ENCODE assay signal across 15 mouse cellular contexts in the genomic region with DNA sequence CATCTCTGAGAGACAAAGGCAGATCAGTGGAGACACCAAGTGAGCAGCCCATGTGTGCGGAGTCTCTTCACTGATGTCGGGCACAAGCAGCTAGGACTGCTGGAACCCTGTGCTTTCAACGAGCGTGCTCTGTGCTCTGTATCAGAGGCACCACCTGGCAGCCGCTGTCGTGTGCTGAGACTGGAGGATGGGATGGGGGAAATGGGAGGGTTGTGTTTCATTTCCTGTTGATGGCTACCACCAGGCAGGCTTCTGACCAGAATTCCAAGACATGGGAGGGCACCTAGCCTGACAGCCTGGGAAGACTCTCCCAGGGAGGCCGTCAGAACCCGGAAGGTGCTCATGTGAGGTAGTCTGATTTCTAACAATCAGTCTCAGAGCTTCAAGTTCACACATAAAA.
A peak's percentile ranks its signal among the peaks of the same experiment; 100 is the strongest.
DNase-seq lines count a peak whose midpoint lies in the region; ATAC-seq lines count a peak whose summit lies in the region.
"Had no signal": no experiment of that assay in that cellular context is flagged by ENCODE, and none has a peak within 500 bp of the region (broad histone marks: within the 10 kb centered on the region; RNA-seq: fewer than 3 reads in every experiment).

No protein-coding gene starts in this region.

- H3K36me3 ChIP-seq in forebrain, embryonic 11.5 days (ENCODE audit: control insufficient read depth, insufficient read depth, low read length) = no peaks in the 10 kb centered on the region
- no peaks in the 10 kb centered on the region for H3K36me3 ChIP-seq in forebrain, embryonic 14.5 days (ENCODE audit: control insufficient read depth, insufficient read depth, low read length)
- no peaks in the 10 kb centered on the region for H3K36me3 ChIP-seq in hindbrain, embryonic 12.5 days
- H3K36me3 ChIP-seq: midbrain, embryonic 15.5 days had no signal

- no peak overlapping the region for H3K27ac ChIP-seq in forebrain, embryonic 11.5 days (ENCODE audit: low read depth, low read length)
- no peak overlapping the region for H3K27ac ChIP-seq in forebrain, embryonic 14.5 days (ENCODE audit: low read depth, low read length)
- H3K27ac ChIP-seq in hindbrain, embryonic 12.5 days = no peak overlapping the region
- H3K27ac ChIP-seq: left cerebral cortex, adult 2 months; midbrain, embryonic 15.5 days had no signal

- no peak overlapping the region for H3K4me3 ChIP-seq in forebrain, embryonic 11.5 days (ENCODE audit: low read depth, low read length)
- no peak overlapping the region for H3K4me3 ChIP-seq in forebrain, embryonic 14.5 days (ENCODE audit: low read depth, low read length)
- H3K4me3 ChIP-seq in hindbrain, embryonic 12.5 days = no peak overlapping the region
- H3K4me3 ChIP-seq: erythroblast, embryonic 14.5 days; left cerebral cortex, adult 2 months; midbrain, embryonic 15.5 days had no signal

- no peaks in the 10 kb centered on the region for H3K27me3 ChIP-seq in forebrain, embryonic 11.5 days (ENCODE audit: control insufficient read depth, insufficient read depth, low read length)
- no peaks in the 10 kb centered on the region for H3K27me3 ChIP-seq in forebrain, embryonic 14.5 days (replicated peaks; ENCODE audit: control insufficient read depth, insufficient read depth, low read length)
- no peaks in the 10 kb centered on the region for H3K27me3 ChIP-seq in hindbrain, embryonic 12.5 days
- H3K27me3 ChIP-seq: midbrain, embryonic 15.5 days; Patski had no signal

- WGBS in forebrain, embryonic 11.5 days = 58% methylated on average over 8 of the region's 8 CpGs
- 61% methylated on average over 8 of the region's 8 CpGs for WGBS in forebrain, embryonic 14.5 days
- 59% methylated on average over 8 of the region's 8 CpGs for WGBS in hindbrain, embryonic 12.5 days

- DNase-seq in forebrain, embryonic 11.5 days (ENCODE audit: low spot score) = peak; percentile 47
- DNase-seq in forebrain, embryonic 14.5 days (ENCODE audit: low spot score) = no peak
- DNase-seq in kidney, adult 8-10 months = peak; percentile 12 to 29
- DNase-seq in kidney, adult 18-20 months = no peak
- DNase-seq in kidney, postnatal 14 days = peak; percentile 41
- DNase-seq in lung, postnatal 25 days (ENCODE audit: low spot score) = peak; percentile 44
- DNase-seq in left cerebral cortex, adult 11 months (ENCODE audit: low spot score) = no peak
- DNase-seq: cerebellum, adult 2 months; embryo, embryonic 11 days had no signal

- no peaks in the 10 kb centered on the region for H3K9me3 ChIP-seq in forebrain, embryonic 11.5 days (ENCODE audit: control insufficient read depth, low read length)
- no peaks in the 10 kb centered on the region for H3K9me3 ChIP-seq in forebrain, embryonic 14.5 days (replicated peaks; ENCODE audit: control insufficient read depth, low read length)
- H3K9me3 ChIP-seq in hindbrain, embryonic 12.5 days (replicated peaks) = no peaks in the 10 kb centered on the region
- H3K9me3 ChIP-seq: midbrain, embryonic 15.5 days had no signal

- no peak for ATAC-seq in forebrain, embryonic 11.5 days (replicated peaks; ENCODE audit: low FRiP score)
- no peak for ATAC-seq in forebrain, embryonic 14.5 days
- no peak for ATAC-seq in hindbrain, embryonic 12.5 days (ENCODE audit: low FRiP score)
- ATAC-seq: hindbrain, embryonic 16.5 days; midbrain, embryonic 15.5 days; Patski had no signal

- no peaks in the 10 kb centered on the region for H3K4me1 ChIP-seq in forebrain, embryonic 11.5 days (replicated peaks; ENCODE audit: control insufficient read depth, insufficient read depth, low read length)
- H3K4me1 ChIP-seq in forebrain, embryonic 14.5 days (ENCODE audit: control insufficient read depth, insufficient read depth, low read length) = no peaks in the 10 kb centered on the region
- H3K4me1 ChIP-seq in hindbrain, embryonic 12.5 days = 0 out of 2 replicates have a peak, but pooled peaks cover 3% of the 10 kb centered on the region

- no peak overlapping the region for H3K4me2 ChIP-seq in forebrain, embryonic 11.5 days (ENCODE audit: low read depth, low read length, severe bottlenecking)
- H3K4me2 ChIP-seq in forebrain, embryonic 14.5 days (ENCODE audit: low read length) = no peak overlapping the region
- H3K4me2 ChIP-seq in hindbrain, embryonic 12.5 days (replicated peaks) = no peak overlapping the region
- H3K4me2 ChIP-seq: midbrain, embryonic 15.5 days had no signal

- H3K9ac ChIP-seq in forebrain, embryonic 11.5 days (ENCODE audit: low read length) = no peak overlapping the region
- no peak overlapping the region for H3K9ac ChIP-seq in forebrain, embryonic 14.5 days (ENCODE audit: low read length)
- H3K9ac ChIP-seq in hindbrain, embryonic 12.5 days = no peak overlapping the region
- H3K9ac ChIP-seq: midbrain, embryonic 15.5 days had no signal

Comparison
In these comparisons a context has a peak if more than half of its experiments do, and no peak if none do; other contexts are left out.
1. DNase-seq: peak in forebrain, embryonic 11.5 days (single experiment), kidney, adult 8-10 months (2 of 2), kidney, postnatal 14 days (single experiment) and lung, postnatal 25 days (single experiment); none in forebrain, embryonic 14.5 days (single experiment), kidney, adult 18-20 months (single experiment) and left cerebral cortex, adult 11 months (single experiment).